Mouse (Mus musculus) hindbrain, embryonic 16.5 days (tissue): ENCODE data around the gene Xpo4. TPM values are rescaled to one million over a fixed set of nuclear protein-coding genes. Genes with fewer than 3 reads are reported as not detected.

Experiments
- ATAC-seq: fragments of 200-750 bp; cut with Nextera tagmentation; 2 replicates; pipeline ENCODE4 v1.8.0; 2017; ENCODE audit warnings: moderate TSS enrichment, moderate library complexity
- H3K27ac ChIP-seq: fragments of 300-500 bp; sonication (generic); 2 replicates; pipeline ENCODE4 v1.5.1; 2014; ENCODE audit warnings: low read depth, mild to moderate bottlenecking, control low read depth, low read length, moderate library complexity
- H3K27me3 ChIP-seq: fragments of 300-500 bp; sonication (generic); replicated peaks from 2 replicates; pipeline ENCODE4 v1.6.1; 2014; ENCODE audit warnings: low read length; ENCODE audit not compliant: control insufficient read depth, insufficient read depth
- H3K36me3 ChIP-seq: fragments of 300-500 bp; sonication (generic); 2 replicates; pipeline ENCODE4 v1.6.1; 2014; ENCODE audit warnings: mild to moderate bottlenecking, low read length, moderate library complexity, mixed read lengths; ENCODE audit not compliant: control insufficient read depth, insufficient read depth
- H3K4me1 ChIP-seq: fragments of 300-500 bp; sonication (generic); 2 replicates; pipeline ENCODE4 v1.6.1; 2014; ENCODE audit warnings: low read depth, low read length; ENCODE audit not compliant: control insufficient read depth, insufficient read depth
- H3K4me2 ChIP-seq: fragments of 300-500 bp; sonication (generic); 2 replicates; pipeline ENCODE4 v1.6.1; 2014; ENCODE audit warnings: mild to moderate bottlenecking, low read length, control low read depth, moderate library complexity
- H3K4me3 ChIP-seq: fragments of 300-500 bp; sonication (generic); 2 replicates; pipeline ENCODE4 v1.5.1; 2014; ENCODE audit warnings: mild to moderate bottlenecking, low read length, control low read depth, moderate library complexity
- H3K9ac ChIP-seq: fragments of 300-500 bp; sonication (generic); 2 replicates; pipeline ENCODE4 v1.6.1; 2014; ENCODE audit warnings: low read depth, mild to moderate bottlenecking, control low read depth, low read length, moderate library complexity
- H3K9me3 ChIP-seq: fragments of 300-500 bp; sonication (generic); 2 replicates; pipeline ENCODE4 v1.6.1; 2014; ENCODE audit warnings: mild to moderate bottlenecking, low read length, moderate library complexity; ENCODE audit not compliant: control insufficient read depth
- WGBS: fragments of 180-500 bp; shearing (Covaris S2); extraction: QIAGEN DNeasy Blood & Tissue Kit; methylation state at CpG from one replicate; pipeline ENCODE4 v1.1.7; 2014; 5-methylcytosine and 5-hydroxymethylcytosine counted together
- polyA plus RNA-seq: library from polyadenylated mRNA; unstranded; fragments of >200 nt; fragmentation: Nextera tagmentation; extraction: Ambion mirVana; gene quantifications from 2 replicates; pipeline ENCODE4 v1.2.1, GENCODE M21; 2015

The Xpo4 gene
- polyA plus RNA-seq, 1 experiment from 2014 or later = 9.8 TPM

DNA sequence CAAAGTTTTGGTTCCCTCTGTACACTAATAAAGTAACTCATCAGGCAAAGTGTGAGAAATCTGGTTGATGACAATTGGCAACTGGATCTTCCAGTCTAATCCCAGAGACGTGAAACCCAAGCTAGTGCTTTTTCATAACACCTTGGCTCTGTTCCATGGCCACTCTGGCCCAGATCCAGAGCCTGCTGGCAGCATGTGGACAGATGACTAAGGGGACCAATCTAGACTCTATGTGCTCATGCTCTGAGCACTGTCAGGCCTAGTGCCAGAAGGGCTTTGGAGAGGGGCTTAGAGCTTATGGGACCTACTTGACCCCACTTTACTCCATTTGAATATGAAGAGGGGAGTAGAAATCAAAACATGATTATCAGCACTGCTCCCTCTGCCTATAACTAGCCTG lies 57.7 kb downstream of the Xpo4 start:
- 31% methylated on average over 1 of the region's 1 CpGs for WGBS
- Histone ChIP-seq H3K36me3 (peaks cover 10% of the 10 kb centered on the region; the same call in 1 of the 2 replicates), H3K27ac (no peak overlapping the region), H3K4me3 (no peak overlapping the region), H3K27me3 (no peaks in the 10 kb centered on the region), H3K4me2 (no peak overlapping the region), H3K4me1 (peaks cover 5% of the 10 kb centered on the region), H3K9ac (no peak overlapping the region), H3K9me3 (no peaks in the 10 kb centered on the region)
- ATAC-seq = peak; percentile 90

DNA sequence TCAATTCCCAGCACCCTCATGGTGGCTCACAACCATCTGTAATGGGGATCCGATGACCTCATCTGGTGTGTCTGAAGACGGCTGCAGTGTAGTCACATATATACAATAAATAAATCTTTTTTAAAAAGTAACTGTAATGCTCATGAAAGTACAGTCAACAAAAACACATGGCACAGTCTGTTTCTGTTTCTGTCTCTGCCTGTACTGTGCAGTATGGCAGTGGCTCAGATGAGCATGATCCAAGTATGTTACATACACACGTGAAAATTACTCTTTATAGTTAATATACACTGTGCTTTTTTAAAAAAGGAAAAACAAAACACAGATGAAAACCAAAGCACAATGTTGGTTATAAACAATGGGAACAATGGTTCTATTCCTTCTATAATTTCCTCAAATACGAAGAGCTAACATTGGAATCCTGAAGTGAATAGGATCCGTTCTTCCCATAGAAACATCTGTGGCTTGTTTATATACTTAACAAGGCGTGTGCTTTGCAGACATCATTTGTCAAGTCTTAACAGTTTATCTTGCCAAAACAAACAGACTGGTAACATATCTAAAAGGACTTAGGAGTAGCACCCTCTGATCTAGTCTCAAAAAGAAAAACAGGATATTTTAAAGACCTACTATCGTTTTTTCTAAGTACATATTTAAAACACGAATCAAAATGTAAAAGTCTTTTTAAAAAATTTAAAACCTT lies 58.4 kb downstream of the Xpo4 start:
- Histone ChIP-seq H3K27ac (no peak overlapping the region), H3K9ac (no peak overlapping the region), H3K36me3 (peaks cover 13% of the 10 kb centered on the region; the same call in 1 of the 2 replicates), H3K9me3 (no peaks in the 10 kb centered on the region), H3K4me2 (no peak overlapping the region), H3K4me3 (no peak overlapping the region), H3K4me1 (peaks cover 5% of the 10 kb centered on the region), H3K27me3 (no peaks in the 10 kb centered on the region)
- no peak for ATAC-seq
- 68% methylated on average over 8 of the region's 8 CpGs for WGBS

DNA sequence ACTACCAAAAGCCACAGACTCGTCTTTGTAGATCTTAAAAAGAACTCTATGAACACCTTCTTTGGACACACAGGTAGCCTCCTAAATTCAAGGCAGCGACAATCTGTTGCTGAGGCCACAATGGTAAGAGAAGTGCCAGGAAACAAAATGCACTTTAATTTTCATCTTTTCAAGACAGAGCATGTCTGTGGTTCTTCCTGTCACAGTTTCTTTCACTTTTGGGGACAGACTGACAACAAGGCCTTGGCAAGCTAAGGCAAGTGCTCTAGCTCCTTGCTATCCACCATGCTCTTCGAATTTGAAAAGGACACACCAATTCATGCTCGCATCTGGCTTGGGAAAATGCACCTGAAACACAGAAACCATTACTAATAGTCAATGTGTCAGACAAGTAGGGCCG lies 72.0 kb downstream of the Xpo4 start:
- no peak for ATAC-seq
- no peak overlapping the region for H3K4me3 ChIP-seq
- H3K9ac ChIP-seq = no peak overlapping the region
- no peaks in the 10 kb centered on the region for H3K27me3 ChIP-seq
- no peak overlapping the region for H3K27ac ChIP-seq
- H3K9me3 ChIP-seq = no peaks in the 10 kb centered on the region
- H3K4me1 ChIP-seq = no peaks in the 10 kb centered on the region
- 98% methylated on average over 5 of the region's 5 CpGs for WGBS
- H3K36me3 ChIP-seq = peaks cover 26% of the 10 kb centered on the region
- no peak overlapping the region for H3K4me2 ChIP-seq

DNA sequence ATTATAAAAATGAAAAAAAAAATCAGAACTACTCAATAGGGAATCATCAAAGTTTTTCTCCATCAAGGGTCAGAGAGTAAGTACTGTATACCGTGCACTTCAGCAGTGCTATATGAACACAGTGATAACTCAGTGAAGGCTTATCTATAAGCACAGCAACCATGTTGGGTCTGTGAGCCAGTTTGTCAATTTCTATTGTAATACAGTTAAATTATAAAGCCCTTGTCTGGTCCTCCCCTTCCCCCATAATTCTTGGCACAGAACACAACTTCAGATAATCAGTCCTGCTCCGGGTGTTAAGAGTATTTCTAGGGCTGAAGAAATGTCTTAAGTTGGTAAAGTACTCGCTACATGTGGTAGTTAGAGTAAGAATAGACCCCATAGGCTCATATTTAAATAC lies 73.4 kb downstream of the Xpo4 start:
- Histone ChIP-seq H3K27ac (no peak overlapping the region), H3K4me2 (no peak overlapping the region), H3K4me1 (no peaks in the 10 kb centered on the region), H3K27me3 (no peaks in the 10 kb centered on the region), H3K9ac (no peak overlapping the region), H3K36me3 (peaks cover 27% of the 10 kb centered on the region), H3K9me3 (no peaks in the 10 kb centered on the region), H3K4me3 (no peak overlapping the region)
- WGBS = 96% methylated on average over 3 of the region's 3 CpGs
- no peak for ATAC-seq

DNA sequence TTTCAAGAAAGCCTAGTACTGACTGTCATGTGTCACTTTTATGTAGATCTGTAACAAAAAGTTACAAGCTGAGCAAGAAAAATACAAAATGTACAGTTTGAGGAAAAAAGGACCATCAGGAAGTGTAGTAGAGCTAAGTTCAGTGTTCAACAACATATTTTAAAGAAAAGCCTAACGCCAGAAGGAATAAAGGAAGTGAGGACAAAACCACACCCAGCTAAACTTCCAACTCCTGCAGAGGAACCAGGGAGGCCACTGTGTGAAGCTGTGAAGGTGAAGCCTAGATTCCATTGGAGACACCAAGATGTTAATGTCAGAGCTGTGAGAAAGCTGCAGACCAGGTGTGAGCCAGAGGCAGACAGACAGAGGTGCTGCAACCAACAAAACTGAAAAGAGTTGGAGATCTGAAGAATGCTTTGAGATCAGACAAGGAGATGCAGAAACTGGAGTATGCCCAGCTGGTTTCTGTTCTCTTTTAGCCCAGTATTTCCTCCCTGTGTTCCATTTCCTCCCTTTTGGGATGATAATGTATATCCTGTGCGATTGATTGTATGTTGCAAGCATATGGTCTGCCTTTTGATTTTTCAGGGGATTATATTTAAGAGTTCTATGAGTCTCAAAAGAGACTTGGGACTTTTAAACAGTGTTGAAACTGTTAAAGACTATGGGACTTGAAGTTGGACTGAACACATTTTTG lies 88.7 kb downstream of the Xpo4 start:
- no peak overlapping the region for H3K9ac ChIP-seq
- no peak overlapping the region for H3K4me3 ChIP-seq
- H3K9me3 ChIP-seq = peaks cover 4% of the 10 kb centered on the region; the same call in 1 of the 2 replicates
- peaks cover 7% of the 10 kb centered on the region; the same call in 1 of the 2 replicates for H3K36me3 ChIP-seq
- no peak overlapping the region for H3K4me2 ChIP-seq
- 99% methylated on average over 2 of the region's 2 CpGs for WGBS
- no peak overlapping the region for H3K27ac ChIP-seq
- no peaks in the 10 kb centered on the region for H3K27me3 ChIP-seq
- H3K4me1 ChIP-seq = no peaks in the 10 kb centered on the region
- ATAC-seq = no peak

DNA sequence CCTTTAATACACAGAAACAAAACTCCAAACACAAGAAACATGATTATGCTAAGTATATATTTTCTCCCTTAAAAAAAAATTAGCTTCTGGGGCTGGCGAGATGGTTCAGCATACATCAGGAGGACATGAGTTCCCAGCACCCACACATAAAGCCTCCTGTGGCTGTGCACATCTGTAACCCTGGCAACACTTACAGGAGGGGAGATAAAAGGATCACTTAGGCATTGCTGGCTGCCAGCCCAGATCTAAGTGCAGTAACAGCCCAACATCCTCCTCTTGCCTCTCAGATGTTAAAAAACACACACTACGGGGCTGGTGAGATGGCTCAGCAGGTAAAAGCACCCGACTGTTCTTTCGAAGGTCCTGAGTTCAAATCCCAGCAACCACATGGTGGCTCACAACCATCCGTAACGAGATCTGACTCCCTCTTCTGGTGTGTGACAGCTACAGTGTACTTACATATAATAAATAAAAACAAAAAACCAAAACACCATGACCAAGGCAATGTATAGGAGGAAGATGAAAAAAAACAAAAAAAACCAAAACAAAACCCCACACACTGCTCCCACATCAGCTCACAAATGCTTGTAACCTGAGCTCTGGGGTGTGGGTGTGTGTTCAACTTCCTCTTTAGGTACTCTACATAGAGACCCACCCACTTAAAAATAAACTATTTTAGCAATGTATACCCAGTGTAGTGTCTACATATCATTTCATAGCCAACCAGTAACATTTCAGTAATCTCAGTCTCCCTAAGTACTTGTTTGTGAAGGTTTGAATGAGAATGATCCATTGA lies 90.2 kb downstream of the Xpo4 start:
- H3K27ac ChIP-seq = no peak overlapping the region
- H3K27me3 ChIP-seq = no peaks in the 10 kb centered on the region
- no peak overlapping the region for H3K9ac ChIP-seq
- H3K36me3 ChIP-seq = peaks cover 7% of the 10 kb centered on the region; the same call in 1 of the 2 replicates
- H3K4me3 ChIP-seq = no peak overlapping the region
- peaks cover 5% of the 10 kb centered on the region for H3K4me1 ChIP-seq
- WGBS = 86% methylated on average over 6 of the region's 6 CpGs
- H3K9me3 ChIP-seq = peaks cover 4% of the 10 kb centered on the region; the same call in 1 of the 2 replicates
- no peak overlapping the region for H3K4me2 ChIP-seq
- no peak for ATAC-seq

DNA sequence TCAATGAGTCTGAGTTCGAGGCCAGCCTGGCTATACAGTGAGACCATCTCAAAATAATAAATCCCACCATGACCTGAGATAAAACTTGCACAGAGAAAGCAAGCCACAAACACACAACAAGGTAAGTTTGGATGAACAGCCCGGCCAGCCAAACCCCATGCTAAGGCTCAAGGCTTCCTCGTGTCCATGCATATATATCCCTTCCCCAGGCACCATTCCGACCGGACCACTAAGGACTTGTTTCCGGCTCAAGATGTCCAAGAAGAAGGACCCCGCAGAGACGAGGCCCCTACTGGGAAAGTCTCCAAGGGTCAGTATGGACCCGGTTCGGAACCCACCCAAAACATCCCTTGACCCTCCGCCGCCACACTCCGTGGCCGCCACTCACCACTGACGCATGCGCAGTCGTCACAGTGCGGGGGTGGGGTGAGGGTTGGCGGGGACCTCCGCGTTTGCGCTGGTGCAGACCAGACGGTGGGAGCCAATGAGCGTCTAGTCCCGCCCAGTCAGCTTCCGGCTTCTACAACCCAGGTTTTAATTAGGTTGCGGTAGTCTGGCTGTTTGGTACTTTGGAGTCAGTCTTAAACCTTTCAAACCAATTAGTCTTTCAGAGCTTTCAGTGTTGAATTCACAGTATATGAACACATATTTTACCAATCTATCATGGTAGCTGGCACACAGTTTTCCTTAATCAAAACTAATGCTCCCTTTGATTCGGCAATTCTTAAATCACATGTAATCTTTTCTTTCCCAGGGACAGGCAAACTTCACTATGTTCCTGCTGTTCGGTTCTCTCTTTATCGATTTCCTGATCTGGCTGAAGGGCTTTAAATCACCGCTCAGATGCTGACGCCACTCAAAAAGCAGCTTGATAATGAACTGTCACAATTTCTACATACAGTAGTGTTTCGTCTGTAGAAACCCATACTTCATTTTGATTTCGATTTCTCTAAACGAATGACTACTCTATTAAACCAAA lies 93.8 kb downstream of the Xpo4 start, which contains the start of gene Eef1akmt1:
Gene Eef1akmt1, minus strand, starts transcription at position 458 of the 979 bp plus-strand sequence.
- H3K36me3 ChIP-seq = peaks cover 6% of the 10 kb centered on the region; the same call in 1 of the 2 replicates
- peak within 1 kb of the TSS; percentile 82 for H3K9ac ChIP-seq
- peak; percentile 100 for ATAC-seq
- peaks cover 5% of the 10 kb centered on the region for H3K4me1 ChIP-seq
- no peaks in the 10 kb centered on the region for H3K27me3 ChIP-seq
- peak within 1 kb of the TSS; percentile 57 for H3K4me2 ChIP-seq
- H3K4me3 ChIP-seq = peak within 1 kb of the TSS; percentile 75
- peak within 1 kb of the TSS; percentile 68 for H3K27ac ChIP-seq
- 10% methylated on average over 35 of the region's 35 CpGs for WGBS
- peaks cover 4% of the 10 kb centered on the region; the same call in 1 of the 2 replicates for H3K9me3 ChIP-seq

DNA sequence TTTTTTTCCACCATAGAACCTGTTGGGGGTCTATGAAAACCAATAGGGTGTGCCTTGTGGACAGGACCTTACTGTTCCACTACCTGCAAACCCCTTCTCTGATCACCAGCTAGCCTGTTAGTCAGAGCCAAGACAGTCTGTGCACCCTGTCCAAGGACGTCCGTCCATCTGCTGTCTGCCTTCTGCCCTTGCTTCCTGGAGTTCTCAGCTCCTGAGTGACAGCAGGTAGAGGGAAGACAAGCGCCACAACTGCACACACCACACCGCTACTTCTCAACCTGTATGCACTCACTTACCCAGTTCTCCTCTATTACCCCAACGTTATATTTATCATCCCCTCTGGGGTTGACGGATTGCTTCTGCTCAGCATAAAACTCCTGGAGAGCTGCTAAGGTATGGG lies 99.6 kb downstream of the Xpo4 start:
- Histone ChIP-seq H3K4me1 (peaks cover 2% of the 10 kb centered on the region), H3K9ac (no peak overlapping the region), H3K9me3 (no peaks in the 10 kb centered on the region), H3K27ac (no peak overlapping the region), H3K4me3 (no peak overlapping the region), H3K27me3 (no peaks in the 10 kb centered on the region), H3K4me2 (no peak overlapping the region), H3K36me3 (no peaks in the 10 kb centered on the region)
- 95% methylated on average over 6 of the region's 6 CpGs for WGBS
- ATAC-seq = no peak
